Mouse (Mus musculus): Measurements from ENCODE around the gene Tdrd6.

DNA sequence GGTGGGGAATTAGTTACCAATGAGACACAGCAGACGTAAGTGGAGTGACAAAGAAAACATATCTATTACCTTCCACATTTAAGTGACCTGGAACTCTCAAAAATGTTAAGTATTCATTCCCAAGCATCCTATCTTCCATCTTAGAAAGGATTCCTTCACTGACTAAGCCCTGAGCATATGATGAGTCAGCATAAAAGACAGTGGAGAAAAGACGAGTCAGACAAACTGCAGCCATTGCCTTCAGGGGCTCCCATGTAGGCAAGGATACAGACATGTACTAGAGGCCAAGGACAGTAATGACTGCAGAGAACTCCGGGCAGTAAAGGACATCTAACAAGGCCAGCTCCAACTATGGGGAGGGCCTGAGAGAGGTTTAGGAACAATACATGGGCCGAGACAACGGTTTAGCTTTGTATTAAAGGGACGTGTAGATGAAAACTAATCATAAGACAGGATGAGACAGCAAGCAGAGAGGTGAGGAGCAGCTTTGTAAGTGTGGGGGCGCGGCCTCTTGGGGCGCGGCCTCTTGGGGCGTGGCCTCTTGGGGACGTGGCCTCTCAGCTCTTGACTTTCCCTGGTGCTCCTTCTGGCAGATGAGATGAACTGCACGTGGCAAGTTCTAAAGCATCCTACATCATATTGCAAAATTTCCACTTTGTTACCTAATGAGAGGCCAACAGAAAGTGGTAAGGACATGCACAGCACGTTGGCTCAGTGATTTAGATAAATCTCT is 21.4 kb upstream of the Tdrd6 start:
- no peak for TF ChIP-seq CTCF (IDR thresholded peaks at IDR 0.05; ENCODE audit: control insufficient read depth, insufficient read depth, low read length)
- TF ChIP-seq POLR2A (IDR thresholded peaks at IDR 0.05; ENCODE audit: borderline replicate concordance, control insufficient read depth, low read depth, low read length): no peak

All from bone marrow, adult 2 months (tissue).